Mouse (Mus musculus) hindbrain, embryonic 11.5 days (tissue): ENCODE measurements around the gene Prph. TPM values are rescaled to one million over a fixed set of nuclear protein-coding genes. Genes with fewer than 3 reads are reported as not detected.

Experiments
- ATAC-seq: fragments of 200-750 bp; cut with Nextera tagmentation; 2 replicates; pipeline ENCODE4 v1.8.0; 2017; ENCODE audit warnings: mild to moderate bottlenecking, moderate TSS enrichment, moderate library complexity; ENCODE audit not compliant: low FRiP score
- DNase-seq: peaks from one replicate; pipeline ENCODE4 v3.0.0-alpha.2; 2015; ENCODE audit warnings: low spot score
- H3K27ac ChIP-seq: fragments of 300-500 bp; sonication (generic); 2 replicates; pipeline ENCODE4 v1.5.1; 2014; ENCODE audit warnings: mild to moderate bottlenecking, low read depth, low read length
- H3K27me3 ChIP-seq: fragments of 300-500 bp; sonication (generic); 2 replicates; pipeline ENCODE4 v1.6.1; 2014; ENCODE audit warnings: mild to moderate bottlenecking, low read length, moderate library complexity, mixed read lengths; ENCODE audit not compliant: control insufficient read depth, insufficient read depth
- H3K36me3 ChIP-seq: fragments of 300-500 bp; sonication (generic); 2 replicates; pipeline ENCODE4 v1.6.1; 2014; ENCODE audit warnings: mild to moderate bottlenecking, low read length, moderate library complexity, mixed read lengths; ENCODE audit not compliant: control insufficient read depth, insufficient read depth
- H3K4me1 ChIP-seq: fragments of 300-500 bp; sonication (generic); replicated peaks from 2 replicates; pipeline ENCODE4 v1.6.1; 2014; ENCODE audit warnings: low read length, mixed read lengths; ENCODE audit not compliant: control insufficient read depth, insufficient read depth
- H3K4me2 ChIP-seq: fragments of 300-500 bp; sonication (generic); replicated peaks from 2 replicates; pipeline ENCODE4 v1.6.1; 2014; ENCODE audit warnings: mild to moderate bottlenecking, low read depth, low read length
- H3K4me3 ChIP-seq: fragments of 300-500 bp; sonication (generic); 2 replicates; pipeline ENCODE4 v1.5.1; 2014; ENCODE audit warnings: low read depth, low read length
- H3K9ac ChIP-seq: fragments of 300-500 bp; sonication (generic); 2 replicates; pipeline ENCODE4 v1.6.1; 2014; ENCODE audit warnings: low read depth, low read length
- H3K9me3 ChIP-seq: fragments of 300-500 bp; sonication (generic); 2 replicates; pipeline ENCODE4 v1.6.1; 2016; ENCODE audit warnings: low read length; ENCODE audit not compliant: control insufficient read depth
- WGBS: fragments of 180-500 bp; shearing (Covaris S2); extraction: QIAGEN DNeasy Blood & Tissue Kit; methylation state at CpG from one replicate; pipeline ENCODE4 v1.1.7; 2014; 5-methylcytosine and 5-hydroxymethylcytosine counted together
- polyA plus RNA-seq: library from polyadenylated mRNA; unstranded; fragments of >200 nt; fragmentation: Nextera tagmentation; extraction: Ambion mirVana; gene quantifications from 2 replicates; pipeline ENCODE4 v1.2.1, GENCODE M21; 2014

Gene Prph
- polyA plus RNA-seq, 1 experiment from 2014 or later: 17.2 TPM

GRCm38 (mm10) chr15:99087253-99088075, 32.5 kb downstream of the Prph start, which contains the start of gene C1ql4:
C1ql4 (minus strand) TSS chr15:99087817.
- H3K27ac ChIP-seq: peak within 1 kb of the TSS; percentile 65
- ATAC-seq: no peak; the same call in 1 of the 2 replicates
- 9% methylated on average over 57 of the region's 60 CpGs for WGBS
- H3K4me3 ChIP-seq: peak within 1 kb of the TSS; percentile 13
- peaks cover 15% of the 10 kb centered on the region for H3K4me1 ChIP-seq
- peaks cover 71% of the 10 kb centered on the region for H3K27me3 ChIP-seq
- H3K36me3 ChIP-seq: no peaks in the 10 kb centered on the region
- DNase-seq: peak; percentile 77
- H3K4me2 ChIP-seq: peak within 1 kb of the TSS; percentile 45
- H3K9ac ChIP-seq: peak within 1 kb of the TSS; percentile 3; the same call in 1 of the 2 replicates
- H3K9me3 ChIP-seq: no peaks in the 10 kb centered on the region

- under 1% methylated on average over 23 of the region's 27 CpGs for WGBS
- Histone ChIP-seq H3K4me3 (peak overlapping the region; percentile 13), H3K27ac (peak overlapping the region; percentile 65), H3K4me2 (peak overlapping the region; percentile 45), H3K36me3 (no peaks in the 10 kb centered on the region), H3K9ac (0 out of 2 replicates have a peak overlapping the region, but pooled peaks have one; percentile 3), H3K27me3 (peaks cover 71% of the 10 kb centered on the region), H3K4me1 (peaks cover 18% of the 10 kb centered on the region), H3K9me3 (no peaks in the 10 kb centered on the region)
- peak; percentile 50; the same call in 1 of the 2 replicates for ATAC-seq
- DNase-seq: peak; percentile 92
These were observed 33.3 kb downstream of the Prph start for GRCm38 (mm10) chr15:99088292-99088691.

- no peak overlapping the region for H3K4me3 ChIP-seq
- no peaks in the 10 kb centered on the region for H3K36me3 ChIP-seq
- no peak overlapping the region for H3K9ac ChIP-seq
- no peaks in the 10 kb centered on the region for H3K9me3 ChIP-seq
- WGBS: 7% methylated on average over 14 of the region's 14 CpGs
- H3K27ac ChIP-seq: peak overlapping the region; percentile 69; the same call in 1 of the 2 replicates
- H3K4me2 ChIP-seq: peak overlapping the region; percentile 45; the same call in 1 of the 2 replicates
- ATAC-seq: no peak
- DNase-seq: peak; percentile 54
- H3K27me3 ChIP-seq: peaks cover 64% of the 10 kb centered on the region
- H3K4me1 ChIP-seq: peaks cover 21% of the 10 kb centered on the region
These were observed 34.1 kb downstream of the Prph start for GRCm38 (mm10) chr15:99089069-99089468.

- Histone ChIP-seq H3K27me3 (peaks cover 56% of the 10 kb centered on the region), H3K4me1 (peaks cover 45% of the 10 kb centered on the region), H3K36me3 (no peaks in the 10 kb centered on the region), H3K27ac (peak within 1 kb of the TSS; percentile 80), H3K4me2 (peak within 1 kb of the TSS; percentile 51), H3K9me3 (no peaks in the 10 kb centered on the region), H3K9ac (peak within 1 kb of the TSS; percentile 35), H3K4me3 (peak within 1 kb of the TSS; percentile 30)
- 14% methylated on average over 8 of the region's 8 CpGs for WGBS
- ATAC-seq (no peak), DNase-seq (no peak)
These were observed 37.9 kb downstream of the Prph start, which contains the start of gene Dnajc22 for GRCm38 (mm10) chr15:99092870-99093269. Dnajc22 (plus strand) TSS chr15:99093170.

- Histone ChIP-seq H3K4me3 (peak overlapping the region; percentile 30), H3K4me1 (peaks cover 40% of the 10 kb centered on the region), H3K27me3 (peaks cover 50% of the 10 kb centered on the region), H3K9me3 (no peaks in the 10 kb centered on the region), H3K4me2 (peak overlapping the region; percentile 51), H3K27ac (peak overlapping the region; percentile 80), H3K9ac (peak overlapping the region; percentile 35), H3K36me3 (no peaks in the 10 kb centered on the region)
- DNase-seq: peak; percentile 87
- under 1% methylated on average over 55 of the region's 56 CpGs for WGBS
- ATAC-seq: peak; percentile 47
These were observed 38.6 kb downstream of the Prph start for GRCm38 (mm10) chr15:99093291-99094258.

GRCm38 (mm10) chr15:99094631-99095270, 39.8 kb downstream of the Prph start:
- H3K9ac ChIP-seq: no peak overlapping the region
- peaks cover 32% of the 10 kb centered on the region for H3K4me1 ChIP-seq
- peak overlapping the region; percentile 32 for H3K4me2 ChIP-seq
- DNase-seq: peak; percentile 80
- H3K9me3 ChIP-seq: no peaks in the 10 kb centered on the region
- peak overlapping the region; percentile 13; the same call in 1 of the 2 replicates for H3K4me3 ChIP-seq
- peak overlapping the region; percentile 69 for H3K27ac ChIP-seq
- peaks cover 49% of the 10 kb centered on the region for H3K27me3 ChIP-seq
- WGBS: under 1% methylated on average over 26 of the region's 27 CpGs
- peak; percentile 61 for ATAC-seq
- no peaks in the 10 kb centered on the region for H3K36me3 ChIP-seq

GRCm38 (mm10) chr15:99095356-99095755, 40.4 kb downstream of the Prph start:
- Histone ChIP-seq H3K27ac (peak overlapping the region; percentile 69), H3K4me1 (peaks cover 30% of the 10 kb centered on the region), H3K27me3 (peaks cover 46% of the 10 kb centered on the region), H3K9me3 (no peaks in the 10 kb centered on the region), H3K9ac (no peak overlapping the region), H3K4me2 (peak overlapping the region; percentile 32; the same call in 1 of the 2 replicates), H3K4me3 (peak overlapping the region; percentile 13; the same call in 1 of the 2 replicates), H3K36me3 (no peaks in the 10 kb centered on the region)
- peak; percentile 37 for DNase-seq
- no peak for ATAC-seq
- WGBS: 2% methylated on average over 6 of the region's 6 CpGs
